Mouse (Mus musculus) urinary bladder, postnatal 14 days (tissue): ENCODE data around the gene Ilkap.

Source experiments
- DNase-seq: peaks from one replicate; pipeline ENCODE4 v3.0.0; 2021; ENCODE audit warnings: low spot score

The Ilkap gene

DNA sequence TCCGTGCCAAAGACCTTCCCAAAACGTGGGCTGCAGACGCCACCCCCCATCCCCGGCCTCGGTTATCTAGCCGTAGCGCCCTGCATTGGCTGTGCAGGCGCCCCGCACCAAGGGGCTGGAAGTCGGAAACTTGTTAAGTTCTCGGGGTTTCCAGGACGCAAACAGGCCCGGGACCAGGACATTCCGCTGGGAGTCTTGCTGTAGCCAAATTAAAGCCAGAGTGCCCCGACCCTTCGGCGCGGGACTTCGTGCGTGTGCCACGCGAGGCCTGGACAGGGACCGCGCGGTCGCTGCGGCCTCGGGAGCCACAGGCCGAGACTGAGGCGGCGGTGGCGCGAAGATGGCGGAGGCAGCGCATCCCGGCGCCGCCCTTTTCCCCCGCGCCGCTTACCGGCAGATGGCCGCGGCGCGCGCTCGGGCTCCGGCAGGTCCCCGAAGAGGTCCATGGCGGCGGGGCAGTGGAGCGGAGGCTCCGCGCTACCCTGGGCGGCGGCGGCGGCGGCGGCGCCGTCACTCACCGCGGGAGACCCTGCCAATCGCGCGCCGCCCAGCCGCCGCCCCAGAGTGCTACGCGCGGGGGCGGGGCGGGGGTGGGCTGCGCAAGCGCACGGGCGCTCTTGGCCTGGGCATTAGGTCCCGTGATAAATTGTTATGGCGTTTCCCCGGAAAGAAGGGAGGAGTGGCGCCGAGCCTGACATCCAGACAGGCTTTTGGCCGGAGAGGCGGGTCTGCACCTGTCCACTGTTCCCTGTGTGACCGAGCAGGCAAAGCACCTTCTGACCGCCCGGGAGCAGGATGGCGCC, at the start of gene Ilkap:
Gene Ilkap, minus strand, starts transcription at position 556 of the 803 bp plus-strand sequence.
- peak; percentile 80 for DNase-seq

DNA sequence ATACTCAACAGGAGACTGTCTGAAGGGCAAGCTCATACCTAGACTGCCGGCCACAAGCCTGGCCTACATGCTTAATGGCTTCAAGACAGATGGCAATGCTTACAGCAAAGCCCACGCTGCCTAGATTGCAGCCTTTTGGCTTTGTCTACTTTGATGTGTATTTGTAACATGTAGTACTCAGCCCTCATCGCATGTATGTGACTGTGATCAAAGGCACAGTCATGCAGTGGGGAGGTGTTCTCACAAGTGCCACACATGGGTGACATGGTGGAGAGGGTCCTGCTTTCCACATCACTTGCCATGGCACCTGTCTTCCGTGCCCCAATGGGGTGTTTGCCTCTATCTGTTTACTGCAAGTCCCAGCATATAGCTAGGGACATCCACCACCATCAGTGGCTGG, 47.9 kb upstream of the Ilkap start:
- no peak for DNase-seq

DNA sequence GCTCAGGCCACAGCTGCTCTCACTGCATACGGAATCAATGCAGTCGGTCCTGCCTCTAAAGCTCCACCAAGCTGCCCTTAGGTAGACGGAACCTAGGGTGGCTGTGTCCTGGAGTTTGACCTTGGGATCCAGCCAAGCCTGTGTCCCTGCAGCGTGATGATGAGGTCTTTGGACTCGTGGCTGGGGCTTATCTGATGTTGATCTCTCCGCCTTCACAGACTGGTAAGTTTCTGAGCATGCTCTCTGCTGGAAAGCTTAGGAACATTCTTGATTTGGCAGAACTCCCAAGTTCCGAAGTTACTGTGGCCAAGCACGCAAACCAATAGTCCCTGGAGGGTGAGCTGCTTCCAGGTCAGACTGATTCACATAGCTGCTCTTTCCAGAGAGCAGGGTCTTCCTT, 47.4 kb upstream of the Ilkap start:
- DNase-seq: peak; percentile 77

DNA sequence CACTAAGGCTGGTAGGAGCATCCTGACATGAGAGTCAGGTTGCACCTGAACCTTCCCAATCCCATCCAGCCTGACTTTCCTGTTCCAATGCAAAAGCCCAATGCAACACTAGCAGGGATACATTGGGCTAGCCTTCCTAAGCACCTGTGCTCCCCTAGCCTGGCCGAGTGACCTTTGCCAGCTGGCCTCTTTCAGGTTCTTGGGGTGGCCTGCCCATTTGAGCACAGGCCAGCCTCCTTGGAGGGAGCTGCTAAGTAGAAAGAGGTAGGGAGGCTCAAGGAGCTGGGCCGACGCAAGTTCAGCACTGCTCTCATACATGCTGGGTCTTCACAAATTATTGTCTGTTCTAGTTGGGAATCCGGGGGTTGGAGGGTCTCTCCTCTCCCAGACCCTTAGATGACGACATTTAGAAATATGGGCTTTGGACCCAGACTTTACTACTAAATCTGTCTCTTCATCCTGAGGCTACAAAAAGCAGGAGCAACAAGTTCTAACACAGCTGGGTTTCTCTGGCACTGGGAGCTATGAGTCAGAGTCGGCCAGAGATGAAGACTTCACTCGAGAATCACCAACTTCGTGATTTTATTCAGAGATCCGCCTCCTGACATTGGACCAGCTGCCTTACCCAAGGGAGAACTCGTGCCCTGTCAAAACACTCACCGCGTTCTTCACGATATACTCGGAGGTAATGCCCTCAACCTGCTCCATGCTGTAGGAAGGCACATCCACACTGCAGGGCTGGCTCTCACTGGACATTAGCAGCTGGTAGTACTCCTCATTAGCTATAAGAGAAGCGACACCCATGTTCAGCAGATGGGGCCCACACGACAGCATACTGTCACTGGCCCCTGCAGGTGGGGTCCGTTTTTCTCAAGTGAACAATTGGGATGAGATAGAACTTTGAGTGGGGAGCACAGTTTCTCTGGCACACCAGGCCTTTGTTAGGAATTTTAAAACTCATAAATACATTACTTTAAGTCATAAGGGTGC, 46.5 kb upstream of the Ilkap start:
- DNase-seq: peak; percentile 41

DNA sequence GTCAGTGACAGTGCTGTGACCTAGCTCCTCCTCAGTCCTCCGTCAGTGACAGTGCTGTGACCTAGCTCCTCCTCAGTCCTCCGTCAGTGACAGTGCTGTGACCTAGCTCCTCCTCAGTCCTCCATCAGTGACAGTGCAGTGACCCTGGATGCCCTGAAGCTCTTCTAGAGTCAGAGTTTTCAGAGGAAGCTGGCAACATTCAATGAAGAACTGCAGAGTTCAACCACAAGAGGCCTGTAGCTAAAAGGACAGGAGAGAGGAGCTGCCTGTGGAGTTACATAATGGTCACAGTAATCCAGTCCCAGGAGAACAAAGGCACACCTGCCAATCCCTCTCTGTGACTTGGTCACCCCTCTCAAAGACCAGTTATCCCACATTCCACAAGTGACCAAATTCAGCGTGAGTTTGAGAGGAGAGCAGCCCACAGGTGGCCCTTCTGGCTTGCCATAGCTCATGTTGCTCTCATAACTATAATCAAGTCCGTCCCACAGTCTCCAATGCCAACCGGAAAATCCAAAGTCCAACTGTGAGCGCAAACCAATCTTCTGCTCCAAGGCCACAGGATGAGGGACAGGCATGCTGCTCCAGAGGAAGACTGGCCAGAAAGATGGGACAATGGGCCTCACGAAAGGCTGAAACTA, 43.9 kb upstream of the Ilkap start:
- DNase-seq: no peak

DNA sequence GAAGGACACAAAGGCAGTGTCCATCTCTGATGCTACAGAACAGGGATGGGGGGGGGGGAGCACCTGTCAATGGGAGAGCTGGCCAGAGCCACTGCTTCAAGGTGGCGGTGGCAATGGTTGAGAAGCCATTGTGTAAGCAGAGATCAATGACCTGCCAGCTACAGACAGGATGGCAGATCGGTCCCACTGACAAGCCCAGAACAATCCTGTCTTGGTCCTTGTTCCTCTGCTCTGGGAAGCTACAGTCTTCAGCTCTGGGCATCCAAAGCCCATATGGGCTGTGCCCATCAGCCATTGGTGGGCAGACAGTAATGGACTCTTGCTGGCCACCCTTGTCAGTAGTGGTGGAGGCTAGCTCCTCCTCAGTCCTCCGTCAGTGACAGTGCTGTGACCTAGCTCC, 43.2 kb upstream of the Ilkap start:
- DNase-seq: no peak

DNA sequence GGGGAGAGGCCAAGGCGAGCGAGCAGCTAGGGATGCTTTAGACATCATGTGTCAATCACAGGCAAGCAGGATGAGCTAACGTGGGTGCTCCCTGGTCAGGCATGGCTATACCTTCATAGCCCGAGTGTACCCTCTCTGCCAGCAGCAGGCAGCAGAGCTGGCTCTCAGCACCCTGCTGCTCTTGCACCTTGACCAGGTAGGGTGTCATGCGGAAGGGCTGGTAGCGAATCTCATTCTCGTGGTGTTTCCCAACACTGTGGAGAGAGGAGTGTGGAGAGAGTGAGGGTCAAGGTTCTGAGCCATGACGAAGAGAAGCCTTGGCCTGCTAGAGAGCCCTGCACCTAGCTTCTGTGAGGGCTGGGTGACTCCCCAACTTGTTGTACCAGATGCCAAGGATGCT, 41.2 kb upstream of the Ilkap start:
- no peak for DNase-seq

DNA sequence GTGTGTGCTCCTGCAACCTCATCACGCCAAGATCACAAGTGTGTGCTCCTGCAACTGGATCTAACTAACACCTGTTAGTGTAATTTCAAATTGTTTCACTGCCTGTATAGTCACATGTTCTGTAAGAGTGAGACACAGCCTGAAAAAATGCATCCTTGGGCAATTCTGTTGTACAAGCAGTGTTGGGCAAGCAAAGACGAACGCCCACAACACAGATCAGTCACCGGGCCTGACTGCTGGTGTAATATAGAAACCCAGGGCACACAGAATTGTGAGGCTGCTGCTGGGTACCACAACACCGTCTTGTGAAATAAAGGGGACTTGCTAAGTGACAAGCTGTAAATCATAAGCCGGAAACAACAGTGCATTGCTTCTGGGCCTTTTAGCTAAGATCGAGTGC, 39.0 kb upstream of the Ilkap start:
- DNase-seq: no peak

DNA sequence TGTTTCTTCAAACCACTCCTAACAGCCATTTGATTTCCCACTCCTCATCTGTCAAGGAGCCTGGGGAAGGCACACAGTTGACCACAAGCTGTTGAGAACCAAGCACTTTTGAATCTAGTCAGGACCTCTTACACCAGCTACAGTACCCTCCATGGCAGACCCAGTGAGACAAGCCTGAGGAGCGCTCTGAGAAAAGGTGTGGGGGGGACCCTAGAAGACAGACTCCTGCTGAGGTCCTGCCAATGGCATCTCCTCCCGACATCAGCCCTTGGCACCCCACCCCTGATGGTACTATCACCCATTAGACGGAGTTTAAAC, 38.4 kb upstream of the Ilkap start:
- DNase-seq: no peak

DNA sequence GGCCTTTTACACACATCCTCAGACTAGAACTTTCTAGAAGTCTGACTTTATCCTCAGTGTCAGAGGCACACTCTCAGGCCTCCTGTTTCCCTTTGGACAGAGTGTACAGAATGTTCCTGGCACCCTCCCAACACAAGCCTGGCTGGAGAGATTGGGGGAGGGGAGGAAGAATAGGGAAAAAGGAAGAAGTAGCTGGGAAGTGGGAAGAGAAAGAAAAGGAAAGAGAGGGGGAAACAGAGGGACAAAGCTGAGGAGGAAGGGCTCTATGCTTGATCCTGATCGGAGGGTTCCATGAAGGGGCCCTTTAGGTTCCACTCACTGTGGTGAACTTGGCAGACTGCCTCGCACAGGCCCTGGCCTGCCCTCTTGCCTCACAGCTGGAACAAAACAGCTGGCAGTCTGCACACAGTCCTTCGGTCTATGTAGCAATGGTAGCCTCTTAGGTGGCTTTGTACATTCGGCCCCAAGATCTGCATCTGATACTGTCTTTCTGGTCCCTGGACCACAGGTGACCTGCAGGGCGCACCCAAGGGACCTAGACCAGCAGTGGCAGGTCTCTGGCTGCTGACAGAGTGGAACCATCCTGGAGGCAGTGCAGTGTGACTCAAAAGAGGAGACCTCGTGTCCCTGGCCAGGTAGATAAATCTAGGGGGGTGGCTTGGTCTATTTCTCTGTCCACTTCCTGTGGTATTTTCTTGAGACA, 37.9 kb upstream of the Ilkap start:
- peak; percentile 87 for DNase-seq

DNA sequence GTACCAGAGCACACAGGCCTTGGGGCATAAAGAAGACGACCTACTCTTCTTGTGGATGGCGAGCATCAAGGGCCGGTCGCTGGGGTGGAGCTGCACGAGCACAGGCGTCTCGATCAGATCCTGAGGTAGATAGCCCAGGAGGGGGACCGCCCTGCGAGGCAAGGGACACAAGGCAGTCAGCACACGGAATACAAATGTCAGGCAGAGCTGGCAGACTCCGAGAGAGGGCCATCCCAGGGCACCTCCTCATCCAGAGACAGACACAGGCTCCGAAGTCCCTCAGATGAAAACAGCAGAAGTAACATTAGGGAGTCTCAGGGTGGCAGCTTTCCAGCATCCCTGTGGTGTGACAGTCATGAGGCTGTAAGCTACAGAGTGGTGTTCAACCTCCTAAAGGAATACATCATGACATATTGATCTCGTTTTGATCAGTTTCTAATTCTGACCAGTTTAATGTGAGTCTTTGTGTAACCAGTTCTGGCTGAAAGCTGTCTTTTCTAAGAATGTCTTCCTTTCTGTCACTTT, 37.1 kb upstream of the Ilkap start:
- DNase-seq: no peak

DNA sequence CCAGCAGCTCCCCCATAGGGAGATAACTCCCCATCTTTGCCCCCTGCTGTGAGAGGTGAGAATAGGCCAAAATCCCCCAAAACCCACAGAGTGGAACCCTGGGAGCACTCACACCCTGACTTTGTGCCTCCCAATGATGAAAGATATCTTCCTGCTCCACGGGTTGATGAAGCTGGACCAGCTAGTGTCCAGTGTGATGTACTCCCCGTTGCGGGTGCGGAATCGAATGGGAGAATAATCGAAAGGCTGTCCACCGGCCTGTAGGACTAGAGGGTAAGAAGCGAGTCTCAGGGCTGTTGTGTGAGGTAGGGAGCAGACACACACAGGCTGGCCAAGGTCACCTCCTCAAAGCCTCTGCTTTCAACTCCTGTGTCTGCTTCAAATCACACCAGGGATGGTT, 36.3 kb upstream of the Ilkap start:
- no peak for DNase-seq

DNA sequence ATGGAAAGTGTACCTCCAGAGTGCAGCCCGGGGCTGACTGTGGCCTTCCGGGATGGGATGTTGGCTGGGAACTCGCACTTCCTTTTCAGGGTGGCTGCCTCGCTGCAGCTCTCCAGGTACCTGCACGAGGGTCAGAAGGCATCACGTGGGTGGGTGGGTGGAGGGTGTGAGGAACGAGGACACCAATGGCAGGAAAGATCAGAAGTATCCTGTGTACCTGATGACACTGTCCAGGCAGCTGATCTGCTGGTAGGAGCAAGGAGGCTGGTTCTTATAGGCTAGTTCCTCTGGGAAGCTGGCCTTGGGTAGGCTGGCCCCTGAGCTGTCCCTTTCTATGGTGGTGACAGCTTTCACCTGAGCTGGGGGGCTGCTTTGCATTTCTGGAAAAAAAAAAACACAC, 32.1 kb upstream of the Ilkap start:
- no peak for DNase-seq

DNA sequence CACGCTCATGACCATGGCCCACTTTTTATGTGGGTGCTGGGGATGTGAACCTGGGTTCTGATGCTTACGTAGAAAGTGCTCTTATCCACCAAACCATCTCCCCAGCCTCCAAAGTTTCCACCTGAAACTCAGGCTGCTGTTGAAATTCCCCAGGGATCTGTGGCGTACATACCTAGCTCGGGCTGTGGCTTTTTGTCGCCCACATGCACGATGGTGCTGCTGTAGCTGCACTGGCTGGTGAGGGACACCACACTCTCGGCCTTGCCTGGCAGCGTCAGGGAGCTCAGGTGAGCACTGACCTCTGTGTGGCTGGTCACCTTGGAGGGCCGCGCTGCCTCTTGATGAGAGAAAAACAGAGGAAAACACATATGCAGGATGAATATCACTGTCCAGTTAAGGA, 30.6 kb upstream of the Ilkap start:
- no peak for DNase-seq

DNA sequence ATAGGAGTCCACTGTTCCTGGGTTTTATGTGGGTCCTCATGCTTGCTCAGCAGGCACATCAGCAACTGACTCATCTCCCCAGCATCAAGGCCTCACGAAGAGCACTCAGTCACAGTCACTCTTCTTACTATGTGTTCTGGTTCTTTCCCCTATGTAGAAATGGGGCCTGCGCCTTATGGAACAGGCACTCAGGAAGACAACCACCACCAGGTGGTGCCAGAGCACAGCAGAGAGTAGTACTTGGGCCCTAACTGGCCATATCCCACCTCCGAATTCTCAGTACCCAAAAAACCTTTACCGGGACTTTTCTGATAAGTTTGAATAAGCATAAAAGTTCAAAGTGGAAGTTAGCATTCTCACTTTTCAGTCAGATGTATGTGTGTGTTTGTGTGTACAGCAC, 30.0 kb upstream of the Ilkap start:
- peak; percentile 89 for DNase-seq

DNA sequence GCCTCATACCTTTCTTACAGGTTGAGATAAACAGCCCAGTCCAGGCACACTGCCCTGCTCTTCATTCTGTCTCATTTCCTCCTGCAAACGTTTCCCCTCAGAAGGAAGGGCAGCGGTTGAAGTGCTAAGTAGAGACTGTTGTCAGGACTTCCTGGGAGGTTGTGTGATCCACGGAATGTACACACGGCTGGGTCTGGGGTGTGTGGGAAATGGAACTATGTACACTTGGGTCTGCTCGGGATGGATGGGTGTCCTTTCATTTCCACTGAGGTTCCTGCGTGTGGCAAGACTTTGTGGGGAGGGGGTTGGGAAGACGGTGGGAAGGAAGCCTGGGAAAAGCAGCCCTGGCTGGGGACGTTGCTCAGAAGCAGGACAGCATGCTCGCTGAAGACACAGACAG, 27.8 kb upstream of the Ilkap start:
- DNase-seq: no peak

DNA sequence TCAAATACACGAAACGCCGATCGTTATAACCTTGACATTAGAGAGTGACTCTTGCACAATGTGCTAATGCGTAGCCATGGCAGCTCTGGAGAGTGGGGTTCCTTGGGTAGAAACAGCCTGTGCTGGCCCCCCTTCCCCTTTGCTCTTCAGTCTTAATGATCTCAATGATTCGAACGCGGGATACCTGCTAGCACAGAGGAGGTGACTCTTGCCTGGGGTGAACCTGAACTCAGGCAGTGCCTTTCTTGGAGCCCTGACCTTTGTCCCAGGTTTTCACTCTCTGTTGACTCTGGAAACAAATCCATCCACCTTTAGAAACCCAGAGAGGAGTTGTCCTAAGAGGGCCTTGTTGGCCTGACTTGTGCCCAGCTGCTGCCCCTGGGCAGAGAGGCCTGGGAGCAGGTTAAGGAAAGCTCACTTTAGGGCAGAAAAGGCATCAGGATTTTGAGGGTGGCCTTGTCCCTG, 22.0 kb upstream of the Ilkap start:
- no peak for DNase-seq

DNA sequence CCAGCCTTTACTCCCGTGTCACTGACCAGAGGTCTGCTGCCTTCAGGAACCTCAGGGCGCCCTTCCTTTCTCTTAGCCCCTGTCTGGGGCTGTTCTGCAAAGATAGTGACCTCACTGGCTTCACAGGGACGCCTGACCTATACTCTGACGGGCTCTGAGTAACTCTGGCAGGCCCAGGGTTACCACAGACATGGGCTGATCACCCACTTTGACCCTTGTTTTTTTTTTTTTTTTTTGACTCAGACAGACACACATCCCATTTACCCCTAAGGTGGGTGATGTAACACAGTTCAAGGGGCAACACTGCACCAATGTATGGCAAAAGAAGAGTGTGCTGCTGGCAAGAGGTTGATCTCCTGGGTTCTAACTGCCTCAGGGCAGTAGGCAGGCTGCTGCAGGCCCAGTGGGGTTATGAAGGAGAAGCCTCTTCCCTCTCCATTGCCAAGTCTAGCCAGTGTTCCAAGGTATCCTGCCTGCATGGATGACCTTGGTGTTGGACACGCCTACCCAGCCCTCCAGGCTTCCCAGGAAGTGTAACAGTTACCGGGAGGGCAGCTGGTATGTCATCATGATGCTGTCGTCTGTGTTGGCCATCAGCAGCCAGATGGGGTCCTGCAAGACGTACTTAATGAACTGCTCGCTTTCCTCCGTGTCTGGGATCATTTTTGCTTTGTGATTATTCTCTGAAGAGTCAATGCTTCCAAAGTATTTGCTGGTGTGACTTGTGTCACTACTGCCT, 21.4 kb upstream of the Ilkap start:
- DNase-seq: no peak

DNA sequence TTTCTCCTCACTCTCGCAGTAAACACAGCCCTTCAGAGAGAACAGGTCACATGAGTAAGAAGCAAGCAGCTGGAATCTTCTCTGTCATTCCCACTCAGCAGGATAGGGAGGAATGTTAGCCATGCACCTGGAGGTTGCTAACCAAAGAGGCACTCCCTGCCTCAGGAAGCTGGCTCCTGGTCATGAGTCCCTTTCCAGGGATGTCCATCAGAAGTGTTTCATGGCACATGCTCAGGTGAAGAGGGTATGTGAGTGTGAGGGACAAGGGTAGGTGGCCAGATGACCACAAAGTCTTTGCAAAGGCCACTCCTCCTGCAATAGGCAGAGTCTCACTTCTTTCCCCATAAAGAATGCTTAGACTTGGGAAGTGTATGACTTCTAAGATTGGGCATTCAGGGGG, 19.4 kb upstream of the Ilkap start:
- no peak for DNase-seq

DNA sequence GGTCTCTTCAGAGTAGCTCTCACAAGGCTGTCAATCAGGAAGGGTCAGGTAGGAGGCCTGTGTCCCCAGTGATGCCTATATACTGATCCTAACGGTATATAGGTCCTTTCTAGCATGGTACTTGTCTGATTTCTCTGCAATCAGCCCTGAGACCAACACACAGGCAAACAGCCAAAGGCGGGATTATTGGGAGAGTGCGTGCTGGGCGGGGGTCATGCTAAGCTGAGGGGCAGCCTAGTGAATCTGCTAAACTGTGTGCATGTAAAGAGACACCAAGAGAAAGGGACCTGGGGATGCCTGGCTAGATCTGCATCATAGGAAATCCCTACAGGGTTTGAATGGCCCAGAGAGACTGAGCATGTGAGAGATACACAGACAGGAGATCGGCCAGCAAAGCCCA, 16.7 kb upstream of the Ilkap start:
- no peak for DNase-seq

DNA sequence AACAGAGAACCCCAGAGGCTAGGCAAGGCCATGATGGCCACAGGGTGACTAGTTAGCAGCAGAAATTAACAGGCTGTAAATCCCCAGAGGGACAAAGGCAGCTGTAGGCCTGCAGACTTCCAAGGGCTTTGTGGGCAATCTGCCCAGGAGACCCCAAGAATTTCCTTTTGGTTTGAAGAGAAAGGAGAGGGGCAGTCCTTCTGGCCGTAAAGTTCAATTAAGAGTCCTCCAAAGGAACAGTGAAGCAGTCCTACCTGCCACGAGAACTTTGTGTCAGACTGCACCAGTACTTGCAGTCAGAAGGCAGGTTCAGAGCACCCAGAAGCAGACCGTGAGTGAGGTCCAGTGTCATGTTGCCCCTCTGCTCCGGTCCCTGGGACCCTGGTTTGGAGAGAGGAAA, 16.3 kb upstream of the Ilkap start:
- no peak for DNase-seq
